Comparison of ENCODE assay signal across 9 mouse cellular contexts in genomic region chr3:96277428-96277799, GRCm38 (mm10). TPM values are rescaled to one million over a fixed set of nuclear protein-coding genes. Genes with fewer than 3 reads are reported as not detected.
DNase-seq lines count a peak whose midpoint lies in the region; ATAC-seq and TF ChIP-seq lines count a peak whose summit lies in the region.
"Had no signal": no experiment of that assay in that cellular context is flagged by ENCODE, and none has a peak within 500 bp of the region (broad histone marks: within the 10 kb centered on the region; RNA-seq: fewer than 3 reads in every experiment).

No protein-coding gene starts in this region.

- H3K9me3 ChIP-seq in heart, embryonic 11.5 days (replicated peaks; ENCODE audit: control insufficient read depth, low read length) = no peaks in the 10 kb centered on the region
- H3K9me3 ChIP-seq in ES-E14 (ENCODE audit: control insufficient read depth, insufficient read depth, low read depth, low read length) = no peaks in the 10 kb centered on the region
- H3K9me3 ChIP-seq in lung, postnatal 0 days (ENCODE audit: low read length) = no peaks in the 10 kb centered on the region

- peaks cover 4% of the 10 kb centered on the region; the same call in 1 of the 2 replicates for H3K4me1 ChIP-seq in heart, embryonic 11.5 days (ENCODE audit: control insufficient read depth, insufficient read depth, low read length)
- peaks cover 0 to 2% of the 10 kb centered on the region in 2 experiments; a peak in 2 of 4 replicates for H3K4me1 ChIP-seq in ES-E14 (ENCODE audit: control insufficient read depth in 2 of 2, insufficient read depth in 2 of 2, low read length in 2 of 2, poor library complexity in 1 of 2)
- no peaks in the 10 kb centered on the region for H3K4me1 ChIP-seq in embryonic fibroblast, embryonic 13.5 days (ENCODE audit: control insufficient read depth, insufficient read depth, low read length)
- H3K4me1 ChIP-seq in lung, postnatal 0 days (ENCODE audit: insufficient read depth, low read depth, low read length) = peaks cover 3% of the 10 kb centered on the region; the same call in 1 of the 2 replicates

- in situ Hi-C loops in ES-E14 (cut with MboI; ENCODE audit: low sequenced_read_pairs in 2 of 2, unreplicated experiment in 2 of 2) = no loop called here

- 12% methylated on average over 8 of the region's 8 CpGs for WGBS in heart, embryonic 11.5 days (ENCODE audit: insufficient replicate concordance)
- WGBS in lung, postnatal 0 days = 13% methylated on average over 7 of the region's 8 CpGs

- no peak for TF ChIP-seq EP300 in lung, postnatal 0 days (IDR thresholded peaks at IDR 0.05)

- H3K9ac ChIP-seq in heart, embryonic 11.5 days (ENCODE audit: low read depth, low read length) = peak overlapping the region; percentile 79
- peak overlapping the region; percentile 83 for H3K9ac ChIP-seq in ES-E14 (ENCODE audit: insufficient read depth, low read depth, low read length, poor library complexity, severe bottlenecking)
- H3K9ac ChIP-seq in lung, postnatal 0 days (replicated peaks; ENCODE audit: low read depth) = no peak overlapping the region

- no peaks in the 10 kb centered on the region for H3K36me3 ChIP-seq in heart, embryonic 11.5 days (ENCODE audit: control insufficient read depth, insufficient read depth, low read length)
- H3K36me3 ChIP-seq in ES-E14 (ENCODE audit: control insufficient read depth, insufficient read depth, low read length, poor library complexity, severe bottlenecking) = no peaks in the 10 kb centered on the region
- no peaks in the 10 kb centered on the region for H3K36me3 ChIP-seq in lung, postnatal 0 days (ENCODE audit: insufficient read depth, low read length)

- TF ChIP-seq POLR2A in embryonic fibroblast, embryonic 13.5 days (IDR thresholded peaks at IDR 0.05; ENCODE audit: low read depth, low read length) = no peak

- TF ChIP-seq CTCF in embryonic fibroblast, embryonic 13.5 days (IDR thresholded peaks at IDR 0.05; ENCODE audit: borderline replicate concordance, insufficient read depth, low read length) = no peak
- peak; percentile 40 for TF ChIP-seq CTCF in lung, postnatal 0 days (IDR thresholded peaks at IDR 0.05)

- H3K27me3 ChIP-seq in heart, embryonic 11.5 days (ENCODE audit: control insufficient read depth, insufficient read depth, low read length) = 0 out of 2 replicates have a peak, but pooled peaks cover 2% of the 10 kb centered on the region
- H3K27me3 ChIP-seq in lung, postnatal 0 days (replicated peaks; ENCODE audit: insufficient read depth, low read length) = no peaks in the 10 kb centered on the region

- H3K4me3 ChIP-seq in heart, embryonic 11.5 days (ENCODE audit: low read depth, low read length) = peak overlapping the region; percentile 56
- H3K4me3 ChIP-seq in ES-E14 (ENCODE audit: insufficient read depth in 1 of 2, low read depth in 1 of 2, low read length in 2 of 2, poor library complexity in 1 of 2, severe bottlenecking in 1 of 2) = peak overlapping the region; percentile 71 to 80
- peak overlapping the region; percentile 52 for H3K4me3 ChIP-seq in embryonic fibroblast, embryonic 13.5 days (ENCODE audit: insufficient read depth, low read length)
- peak overlapping the region; percentile 45 for H3K4me3 ChIP-seq in lung, postnatal 0 days (ENCODE audit: low read depth, low read length)

- peak overlapping the region; percentile 93 for H3K4me2 ChIP-seq in heart, embryonic 11.5 days
- peak overlapping the region; percentile 73 for H3K4me2 ChIP-seq in lung, postnatal 0 days (replicated peaks; ENCODE audit: low read depth, low read length)

- H3K27ac ChIP-seq in heart, embryonic 11.5 days (ENCODE audit: low read depth, low read length) = peak overlapping the region; percentile 80
- H3K27ac ChIP-seq in ES-E14 (ENCODE audit: insufficient read depth, low read depth, low read length, poor library complexity, severe bottlenecking) = no peak overlapping the region
- H3K27ac ChIP-seq in embryonic fibroblast, embryonic 13.5 days (ENCODE audit: insufficient read depth, low read length) = no peak overlapping the region; the same call in 1 of the 2 replicates
- H3K27ac ChIP-seq in lung, postnatal 0 days (ENCODE audit: low read length) = peak overlapping the region; percentile 43

- no peak for DNase-seq in heart, adult 18-20 months
- peak; percentile 39 for DNase-seq in ES-E14 (ENCODE audit: low read depth, low spot score)
- DNase-seq in induced T-regulatory cell, adult 2 months (ENCODE audit: low read depth) = peak; percentile 81
- peak; percentile 64 for DNase-seq in lung, postnatal 0 days (ENCODE audit: low spot score)
- peak; percentile 51 to 62 for DNase-seq in right cerebral cortex, adult 2 months (ENCODE audit: low spot score in 2 of 2)
- DNase-seq in adrenal gland, adult 8-10 months = no peak

- ATAC-seq in heart, embryonic 11.5 days (replicated peaks; ENCODE audit: insufficient number of reproducible peaks, low FRiP score, low TSS enrichment) = peak; percentile 29; the same call in 1 of the 2 replicates
- ATAC-seq in lung, postnatal 0 days = peak; percentile 52

TF ChIP-seq in ES-E14, 5 proteins besides CTCF, POLR2A, EP300 and RAD21:
- TF ChIP-seq HCFC1 (IDR thresholded peaks at IDR 0.05; ENCODE audit: borderline replicate concordance, insufficient read depth, low read length) (no peak), CHD2 (IDR thresholded peaks at IDR 0.05; ENCODE audit: low read depth, low read length) (no peak), ZNF384 (IDR thresholded peaks at IDR 0.05; ENCODE audit: low read depth, low read length) (no peak), ZC3H11A (IDR thresholded peaks at IDR 0.05; ENCODE audit: borderline replicate concordance, low read depth, low read length) (peak; percentile 26; the same call in 1 of the 2 replicates), MAFK (IDR thresholded peaks at IDR 0.05; ENCODE audit: insufficient read depth, low read depth, low read length) (no peak)

RNA-seq across cellular contexts. Expression of gene Hist2h2bb, which starts 7.9 kb away (rescaled TPM):
- 6.6 and 7.1 TPM in 2 replicates for polyA plus RNA-seq in heart, embryonic 11.5 days (2014; fragmentation: Nextera tagmentation; extraction: Ambion mirVana)
- total RNA-seq in heart, adult 18-20 months (2021) = 10 to 100 TPM; 30.7 to 37.2 TPM
- 1,985 and 2,453 TPM in 2 replicates for total RNA-seq in ES-E14 (2012; rRNA removed)
- polyA plus RNA-seq in embryonic fibroblast, embryonic 13.5 days (2011; ENCODE audit: insufficient read length, low read depth, missing spikeins) = 11.0 and 16.1 TPM in 2 replicates
- polyA plus RNA-seq in lung, postnatal 0 days (2015; fragmentation: Nextera tagmentation; extraction: Ambion mirVana) = 0.48 and 2.9 TPM in 2 replicates
- total RNA-seq in adrenal gland, adult 8-10 months (2022) = 100 to 1,000 TPM in 1 of 4 experiments, 10 to 100 TPM in 3; 70.8 to 139 (median 88.2) TPM
- polyA plus RNA-seq: macrophage had no signal

RNA-seq across cellular contexts. Expression of gene Hist2h3b, which starts 9.0 kb away (rescaled TPM):
- 24.3 and 29.5 TPM in 2 replicates for polyA plus RNA-seq in heart, embryonic 11.5 days (2014; fragmentation: Nextera tagmentation; extraction: Ambion mirVana)
- total RNA-seq in heart, adult 18-20 months (2021) = 10 to 100 TPM; 16.8 to 21.7 TPM
- total RNA-seq in ES-E14 (2012; rRNA removed) = 806 and 880 TPM in 2 replicates
- 2.6 and 7.5 TPM in 2 replicates for polyA plus RNA-seq in embryonic fibroblast, embryonic 13.5 days (2011; ENCODE audit: insufficient read length, low read depth, missing spikeins)
- polyA plus RNA-seq in lung, postnatal 0 days (2015; fragmentation: Nextera tagmentation; extraction: Ambion mirVana) = 12.5 and 12.9 TPM in 2 replicates
- 100 to 1,000 TPM in 1 of 4 experiments, 10 to 100 TPM in 3; 50.3 to 108 (median 73.7) TPM for total RNA-seq in adrenal gland, adult 8-10 months (2022)
- polyA plus RNA-seq: macrophage had no signal

RNA-seq across cellular contexts. Expression of gene Hist2h4, which starts 14.3 kb away (rescaled TPM):
- 1.3 and 2.7 TPM in 2 replicates for polyA plus RNA-seq in heart, embryonic 11.5 days (2014; fragmentation: Nextera tagmentation; extraction: Ambion mirVana)
- total RNA-seq in heart, adult 18-20 months (2021) = 10 to 100 TPM; 12.0 to 13.7 TPM
- total RNA-seq in ES-E14 (2012; rRNA removed) = 46.0 TPM in 2 replicates
- 2.5 and 3.7 TPM in 2 replicates for polyA plus RNA-seq in embryonic fibroblast, embryonic 13.5 days (2011; ENCODE audit: insufficient read length, low read depth, missing spikeins)
- 9.7 and 9.8 TPM in 2 replicates for polyA plus RNA-seq in lung, postnatal 0 days (2015; fragmentation: Nextera tagmentation; extraction: Ambion mirVana)
- total RNA-seq in adrenal gland, adult 8-10 months (2022) = 10 to 100 TPM; 27.4 to 37.9 (median 32.5) TPM

RNA-seq across cellular contexts. Expression of gene Fcgr1, which starts 16.4 kb away (rescaled TPM):
- polyA plus RNA-seq in heart, embryonic 11.5 days (2014; fragmentation: Nextera tagmentation; extraction: Ambion mirVana) = 0.89 and 1.3 TPM in 2 replicates
- 1 to 10 TPM in 1 of 2 experiments, under 1 TPM in 1; 0.39 to 1.1 TPM for total RNA-seq in heart, adult 18-20 months (2021)
- not detected in 2 replicates for total RNA-seq in ES-E14 (2012; rRNA removed)
- 0.61 TPM in 1 of 2 replicates, not detected in the other for polyA plus RNA-seq in embryonic fibroblast, embryonic 13.5 days (2011; ENCODE audit: insufficient read length, low read depth, missing spikeins)
- 4.7 and 5.3 TPM in 2 replicates for polyA plus RNA-seq in lung, postnatal 0 days (2015; fragmentation: Nextera tagmentation; extraction: Ambion mirVana)
- total RNA-seq in adrenal gland, adult 8-10 months (2022) = 1 to 10 TPM; 2.2 to 4.3 (median 3.3) TPM

RNA-seq across cellular contexts. Expression of gene Hist2h3c1, which starts 30.9 kb away (rescaled TPM):
- polyA plus RNA-seq in heart, embryonic 11.5 days (2014; fragmentation: Nextera tagmentation; extraction: Ambion mirVana) = 0.66 and 1.2 TPM in 2 replicates
- total RNA-seq in heart, adult 18-20 months (2021) = not detected
- total RNA-seq in ES-E14 (2012; rRNA removed) = not detected in 2 replicates
- not detected in 2 replicates for polyA plus RNA-seq in embryonic fibroblast, embryonic 13.5 days (2011; ENCODE audit: insufficient read length, low read depth, missing spikeins)
- 0.77 TPM in 1 of 2 replicates, not detected in the other for polyA plus RNA-seq in lung, postnatal 0 days (2015; fragmentation: Nextera tagmentation; extraction: Ambion mirVana)
- not detected for total RNA-seq in adrenal gland, adult 8-10 months (2022)

Comparison
In these comparisons a context has a peak if more than half of its experiments do, and no peak if none do; other contexts are left out.
1. H3K27ac ChIP-seq: peak in heart, embryonic 11.5 days (single experiment) and lung, postnatal 0 days (single experiment); none in ES-E14 (single experiment) and embryonic fibroblast, embryonic 13.5 days (single experiment).
2. DNase-seq: peak in ES-E14 (single experiment), induced T-regulatory cell, adult 2 months (single experiment), lung, postnatal 0 days (single experiment) and right cerebral cortex, adult 2 months (2 of 2); none in heart, adult 18-20 months (0 of 2) and adrenal gland, adult 8-10 months (single experiment).
3. RNA of gene Hist2h2bb, which starts 7.9 kb away (total RNA-seq): 1,985 to 2,453 TPM in ES-E14; 70.8 to 139 TPM in adrenal gland, adult 8-10 months and 30.7 to 37.2 TPM in heart, adult 18-20 months; every median in the first group is over 10 times any median in the second.
4. Peak in every context shown above with its lines, with median percentiles within 50 percentile points of each other: H3K4me3 ChIP-seq.